Mouse (Mus musculus) layer of hippocampus, adult 11-12 months (tissue): ENCODE results near the gene Hnrnph2.

Experiments
- DNase-seq: peaks from one replicate; pipeline ENCODE4 v3.0.0; 2022; ENCODE audit warnings: low spot score

Gene Hnrnph2

DNA sequence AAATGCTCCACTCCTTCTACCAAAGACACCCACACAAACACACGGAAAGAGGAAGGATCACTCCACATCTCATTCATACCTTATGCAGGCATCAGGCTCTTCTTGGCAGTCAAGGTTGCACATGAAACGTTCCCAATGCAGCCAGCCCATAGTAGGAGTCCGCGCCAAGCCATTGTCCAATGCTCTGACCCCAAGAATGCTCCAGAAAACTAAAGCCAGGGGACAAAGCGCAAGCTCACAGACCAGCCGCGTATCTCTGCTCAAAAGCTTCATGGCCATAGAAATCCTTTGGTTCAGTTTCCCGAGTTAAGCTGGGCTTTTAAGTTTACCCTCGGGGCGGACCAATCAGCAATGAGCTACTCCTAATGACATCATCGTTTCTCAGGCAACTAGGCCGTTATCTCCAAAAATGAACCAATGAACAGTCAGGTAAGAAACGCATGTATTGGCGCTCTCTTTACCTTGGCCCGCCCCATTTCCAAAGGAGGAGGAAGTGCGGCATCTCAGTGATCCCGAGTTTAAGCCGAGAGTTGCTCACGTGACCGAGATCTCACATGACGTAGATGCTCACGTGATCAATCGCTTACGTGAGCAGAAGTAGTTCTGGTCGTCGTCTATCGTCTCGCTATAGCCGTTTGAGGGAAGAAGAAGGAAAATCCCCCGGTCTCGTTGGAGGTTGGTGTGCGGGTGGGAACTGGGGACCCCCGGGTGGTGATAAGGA, at the start of gene Hnrnph2, which contains the start of gene Gla:
Gene Hnrnph2, plus strand, starts transcription at position 521 of the 721 bp plus-strand sequence.
Gene Gla, minus strand, starts transcription at position 467 of the 721 bp plus-strand sequence.
- peak; percentile 95 for DNase-seq

DNA sequence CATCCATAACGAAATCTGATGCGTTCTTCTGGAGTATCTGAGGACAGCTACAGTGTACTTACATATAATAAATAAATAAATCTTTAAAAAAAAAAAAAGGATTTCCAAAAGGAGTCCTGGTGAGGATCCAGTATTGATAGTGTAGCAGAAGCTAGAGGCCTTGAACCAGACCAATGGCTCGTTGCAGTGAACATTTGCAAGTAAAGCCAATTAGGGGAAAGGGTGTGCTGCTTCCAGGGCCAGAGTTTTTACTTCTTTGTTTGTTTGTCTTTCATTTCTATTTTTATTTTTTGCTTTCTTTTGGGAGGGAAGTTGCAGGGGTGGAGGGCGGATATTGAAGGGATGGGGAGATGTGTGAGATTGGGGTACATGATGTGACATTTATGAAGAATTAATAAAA, 47.7 kb upstream of the Hnrnph2 start:
- DNase-seq = no peak

DNA sequence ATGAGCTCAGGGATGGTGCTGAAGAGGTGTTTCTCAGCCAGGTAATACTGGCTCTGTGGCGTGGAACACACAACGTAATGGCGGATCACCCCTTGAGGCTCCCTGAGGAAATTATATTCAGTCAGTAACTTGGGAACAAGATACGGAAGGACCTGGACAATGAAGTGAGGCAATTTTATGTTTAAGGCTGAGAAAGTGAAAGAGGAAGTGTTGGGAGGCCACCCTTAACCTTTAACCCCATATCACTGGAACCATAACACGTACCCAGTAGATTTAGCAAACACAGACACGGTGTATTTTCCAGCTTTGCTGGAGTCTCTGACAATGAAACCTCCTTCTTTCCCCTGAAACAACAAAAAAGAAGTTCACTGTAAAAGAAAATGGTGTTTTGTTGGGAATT, 46.6 kb upstream of the Hnrnph2 start:
- no peak for DNase-seq

DNA sequence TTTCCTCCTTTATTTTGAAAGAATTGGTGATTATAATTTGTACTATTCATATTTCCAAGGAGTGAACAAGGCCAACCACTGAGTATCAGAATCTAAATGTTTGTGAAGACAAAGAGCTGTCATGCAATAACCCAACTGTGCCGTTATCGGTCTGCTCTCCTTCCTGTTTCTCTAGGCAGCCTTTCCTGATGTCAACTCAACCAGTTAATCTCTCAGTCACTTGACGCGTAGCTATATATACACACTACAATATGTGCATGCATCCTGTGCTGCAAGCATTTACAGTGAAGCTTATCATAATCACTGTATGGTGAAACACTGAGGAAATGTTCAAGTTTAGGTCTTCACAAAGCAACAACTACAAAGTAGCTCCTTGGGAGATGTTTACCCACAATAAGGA, 36.7 kb upstream of the Hnrnph2 start:
- no peak for DNase-seq

DNA sequence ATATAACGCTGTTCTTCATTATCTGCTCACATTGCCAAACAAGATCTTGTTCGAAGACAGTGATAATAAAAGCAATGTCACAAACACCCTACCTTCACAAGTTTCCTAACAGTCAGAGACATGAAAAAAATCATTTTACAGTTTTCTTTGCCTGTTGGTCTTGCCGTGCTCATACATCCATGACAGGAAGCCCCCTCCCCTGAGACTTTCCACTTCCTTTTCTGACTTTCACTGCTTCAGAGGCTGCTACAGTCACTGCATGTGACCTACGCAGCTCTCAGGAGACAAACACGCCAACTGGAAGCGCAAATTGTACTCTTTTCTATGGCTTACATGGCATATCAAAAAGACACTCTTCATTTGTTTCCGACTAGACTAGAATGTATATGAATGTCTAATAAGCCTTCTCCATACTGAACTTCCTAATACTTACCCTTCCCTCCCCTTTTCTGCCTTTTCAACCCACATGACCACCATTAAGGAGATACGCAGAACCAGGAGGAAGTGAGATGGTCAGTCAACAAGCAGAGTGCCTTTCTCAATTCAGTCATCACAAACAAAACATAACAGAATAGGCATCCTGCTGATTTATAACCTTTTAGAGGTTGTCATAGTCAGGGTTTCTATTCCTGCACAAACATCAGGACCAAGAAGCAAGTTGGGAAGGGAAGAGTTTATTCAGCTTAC, 34.3 kb upstream of the Hnrnph2 start:
- no peak for DNase-seq

DNA sequence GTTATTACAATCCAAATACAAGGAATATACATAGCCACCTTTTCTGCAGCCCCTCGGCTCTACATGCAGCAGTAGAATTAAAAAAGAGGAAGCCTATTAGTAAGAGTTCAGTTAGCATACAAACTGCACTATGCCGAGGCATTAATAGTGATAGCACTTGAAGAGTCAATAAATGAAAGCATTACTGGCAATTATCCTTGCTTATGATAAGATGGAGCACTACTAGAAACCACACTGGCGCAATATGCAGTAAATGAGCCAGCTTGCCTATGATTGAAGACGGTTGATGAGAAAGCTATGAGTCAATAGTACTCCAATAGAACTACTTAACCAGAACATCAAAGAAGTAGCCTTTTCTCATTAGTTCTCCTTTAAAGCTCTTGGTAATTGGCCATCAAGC, 23.1 kb upstream of the Hnrnph2 start:
- no peak for DNase-seq

DNA sequence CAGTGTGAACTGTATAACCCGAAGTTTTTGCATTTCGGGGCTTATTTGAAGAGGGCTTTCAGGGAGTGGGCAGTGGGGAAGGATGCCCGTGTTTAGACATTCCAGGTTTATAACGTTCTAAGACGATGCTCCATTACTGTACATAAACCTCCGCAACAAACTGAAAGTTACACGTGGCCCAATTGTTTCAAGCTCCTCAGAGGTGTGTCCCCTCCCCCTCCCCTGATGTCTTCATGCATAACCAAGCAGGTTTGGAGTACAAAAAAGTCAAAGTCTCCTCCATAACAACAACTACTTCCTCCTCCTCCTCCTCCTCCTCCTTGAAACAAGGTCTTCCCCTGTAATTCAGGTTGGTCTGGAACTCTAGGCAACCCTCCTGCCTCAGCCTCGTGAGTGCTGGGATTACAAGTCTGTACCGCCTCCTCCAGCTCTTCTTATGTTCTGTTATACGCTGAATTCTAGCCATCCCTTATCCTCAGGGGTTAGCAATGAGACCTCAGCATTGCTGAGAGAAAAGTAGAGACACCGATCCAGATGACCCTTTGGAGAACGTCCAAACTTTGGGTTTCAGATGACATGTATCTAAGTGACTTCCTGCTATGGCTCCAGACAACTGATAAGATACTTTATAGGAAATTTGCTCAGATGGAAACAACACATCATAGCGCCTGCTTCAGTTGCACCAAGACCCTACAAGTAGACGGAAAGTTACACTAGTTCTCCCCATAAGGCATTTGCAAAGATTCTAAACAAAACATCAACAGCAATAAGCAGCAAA, 20.3 kb upstream of the Hnrnph2 start:
- DNase-seq = no peak

DNA sequence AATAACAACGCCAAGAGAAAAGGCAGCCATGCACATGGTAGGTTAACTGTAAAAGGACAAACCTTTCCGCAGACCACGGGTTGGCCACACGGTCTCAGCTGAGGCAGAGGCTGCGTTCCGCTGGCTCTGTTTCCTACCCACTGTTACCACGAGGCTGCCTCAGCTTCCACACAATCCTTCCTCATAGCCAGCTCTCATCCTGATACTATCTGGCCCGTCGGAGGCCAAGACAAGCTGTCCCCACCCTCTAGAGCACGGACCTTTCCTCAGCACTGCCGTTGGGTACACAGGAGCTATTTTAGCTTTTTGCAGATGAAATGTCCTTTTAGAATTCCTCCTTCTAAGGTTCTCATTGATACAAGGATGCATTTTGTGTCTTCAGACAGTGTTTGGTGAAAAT, 18.7 kb upstream of the Hnrnph2 start:
- DNase-seq = no peak

DNA sequence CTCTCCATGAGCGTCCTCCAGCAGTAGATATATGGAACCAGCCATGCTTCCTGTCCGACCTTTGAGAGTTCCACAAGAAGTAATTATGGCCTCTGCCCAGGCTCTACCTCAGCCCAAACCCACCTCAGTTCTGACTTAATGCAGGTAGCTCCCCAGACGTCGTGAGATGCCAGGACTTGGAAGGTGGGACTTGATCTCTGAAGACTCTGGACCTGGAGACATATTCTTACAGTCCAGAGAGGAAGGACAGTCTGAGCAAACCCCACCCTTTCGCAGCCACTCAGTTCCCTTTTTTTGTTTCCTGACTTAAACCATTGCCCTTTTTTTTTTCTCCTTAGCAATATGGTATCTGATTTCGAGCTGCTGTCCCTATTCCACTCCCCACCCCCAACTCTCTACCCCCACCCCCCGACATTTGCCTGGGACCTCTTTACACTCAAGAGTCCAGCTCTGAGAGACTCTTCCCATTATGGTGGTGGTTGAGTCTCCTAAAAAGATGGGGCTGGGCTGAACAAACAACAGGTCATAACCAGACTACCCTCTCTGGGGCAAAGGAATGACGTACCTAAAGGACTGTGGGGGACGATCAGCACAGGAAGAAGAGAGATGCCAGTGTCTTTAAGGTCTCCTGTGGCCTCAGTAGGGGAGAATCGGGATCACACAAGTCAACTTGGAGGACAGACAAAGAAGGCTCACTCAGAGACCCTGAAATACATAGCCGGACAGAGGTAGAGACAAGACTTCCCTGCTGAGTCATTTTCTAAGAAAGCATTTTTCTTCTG, 17.9 kb upstream of the Hnrnph2 start, which contains the start of gene Btk:
Gene Btk, minus strand, starts transcription at position 683 of the 782 bp plus-strand sequence.
- no peak for DNase-seq

DNA sequence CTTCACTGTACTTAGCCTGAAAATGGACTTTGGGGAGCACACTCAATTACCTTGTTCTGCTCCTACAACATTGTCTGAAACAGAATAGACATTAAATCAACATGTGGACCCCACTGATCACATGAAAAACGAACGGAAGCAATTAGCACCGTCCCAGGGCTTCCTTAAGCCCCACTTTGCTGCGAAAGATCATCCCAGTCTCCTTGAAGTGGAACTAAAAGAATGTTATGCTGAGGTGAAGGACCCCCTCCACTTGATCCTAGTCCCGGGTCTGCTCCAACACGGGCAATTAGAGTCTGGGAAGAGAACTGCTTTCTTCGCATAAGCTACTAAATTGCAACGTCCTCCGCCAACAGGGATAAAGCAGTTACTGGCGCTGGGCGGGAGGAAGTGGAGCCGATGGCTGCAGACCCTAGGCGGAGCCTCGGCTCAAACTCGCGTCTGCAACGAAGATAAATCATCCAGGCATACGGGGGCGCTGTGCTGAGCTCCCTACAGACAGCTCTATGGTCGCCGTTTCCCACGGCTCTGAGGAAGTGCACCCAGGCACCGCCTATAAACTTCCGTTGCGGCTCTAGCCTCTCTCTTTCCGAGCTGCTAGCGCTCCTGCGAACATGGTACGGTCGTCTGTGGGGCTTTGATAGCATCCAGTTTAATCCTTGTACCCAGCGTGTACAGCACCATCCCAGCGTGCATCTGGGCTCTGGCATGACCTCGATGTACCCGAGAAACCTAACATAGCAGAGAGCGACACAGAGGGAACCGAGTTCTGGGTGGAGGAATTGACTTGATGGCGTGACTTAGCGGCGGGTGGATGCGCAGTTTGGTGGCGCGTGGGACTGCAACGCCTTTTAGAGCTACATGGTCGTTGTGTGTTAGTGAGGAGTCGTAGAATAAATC, 15.6 kb upstream of the Hnrnph2 start, which contains the start of gene Rpl36a:
Gene Rpl36a, plus strand, starts transcription at position 552 of the 900 bp plus-strand sequence.
- DNase-seq = peak; percentile 90

DNA sequence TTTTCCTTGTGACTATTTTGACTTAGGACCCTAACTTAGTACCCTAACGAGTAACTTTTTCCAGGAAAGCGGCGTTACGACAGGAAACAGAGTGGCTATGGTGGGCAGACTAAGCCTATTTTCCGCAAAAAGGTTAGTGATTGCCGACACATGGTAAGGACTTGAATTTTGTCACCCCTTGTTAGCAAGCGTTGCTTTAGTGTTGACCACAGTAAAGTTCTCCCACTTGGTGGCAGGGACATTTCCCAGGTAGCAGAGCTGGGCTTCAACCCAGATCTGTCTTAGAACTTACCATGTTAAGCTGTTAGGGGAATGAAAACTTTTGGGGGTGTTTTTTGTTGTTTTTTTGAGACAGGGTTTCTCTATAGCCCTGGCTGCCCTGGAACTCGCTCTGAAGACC, 14.5 kb upstream of the Hnrnph2 start:
- DNase-seq = no peak

DNA sequence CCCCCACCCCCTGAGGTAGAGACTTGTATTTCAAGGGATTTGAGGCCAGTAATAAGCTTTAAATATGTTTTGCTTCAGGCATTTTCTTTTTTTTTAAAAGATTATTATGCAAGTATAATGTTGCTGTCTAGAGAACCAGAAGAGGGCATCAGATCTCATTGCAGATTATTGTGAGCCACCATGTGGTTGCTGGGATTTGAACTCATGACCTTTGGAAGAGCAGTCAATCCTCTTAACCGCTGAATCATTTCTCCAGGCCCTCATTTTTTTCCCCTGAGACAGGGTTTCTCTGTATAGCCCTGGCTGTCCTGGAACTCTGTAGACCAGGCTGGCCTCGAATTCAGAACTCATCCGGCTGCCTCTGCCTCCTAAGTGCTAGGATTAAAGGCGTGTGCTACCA, 12.7 kb upstream of the Hnrnph2 start:
- DNase-seq = no peak

DNA sequence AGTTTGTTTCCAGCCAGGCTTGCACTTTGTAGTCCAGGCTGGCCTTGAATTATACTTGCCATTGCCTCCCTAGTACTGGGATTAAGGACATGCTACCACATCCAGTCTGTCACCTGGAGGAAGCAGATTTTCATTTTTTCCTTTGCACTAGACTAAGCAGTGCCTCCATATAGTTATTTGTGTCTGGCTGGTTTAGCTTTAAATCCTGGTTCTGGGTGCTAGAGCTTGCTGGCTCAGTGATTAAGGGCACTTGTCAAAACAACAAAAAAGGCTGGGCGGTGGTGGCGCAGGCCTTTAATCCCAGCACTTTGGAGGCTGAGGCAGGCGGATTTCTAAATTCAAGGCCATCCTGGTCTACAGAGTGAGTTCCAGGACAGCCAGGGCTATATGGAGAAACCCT, 12.0 kb upstream of the Hnrnph2 start:
- DNase-seq = no peak

DNA sequence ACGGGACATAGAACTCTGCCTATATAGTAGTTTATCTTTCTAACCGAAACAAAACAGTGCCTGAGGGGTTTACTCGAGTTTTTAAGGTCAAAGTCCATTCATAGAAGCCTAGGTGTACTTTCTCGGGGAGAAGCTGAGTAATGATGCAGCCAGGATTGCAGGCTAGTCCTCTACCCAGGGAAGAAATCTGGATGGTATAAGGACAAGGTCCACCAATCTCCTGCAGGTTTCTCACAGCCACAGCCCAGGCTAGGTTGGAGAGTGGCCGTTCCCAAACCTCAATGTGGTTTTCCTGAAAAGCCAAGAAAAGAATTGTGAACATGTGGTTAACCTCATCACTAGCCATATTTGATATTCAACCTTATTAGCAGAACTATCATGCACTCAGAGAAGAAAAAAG, 11.1 kb upstream of the Hnrnph2 start:
- DNase-seq = no peak

DNA sequence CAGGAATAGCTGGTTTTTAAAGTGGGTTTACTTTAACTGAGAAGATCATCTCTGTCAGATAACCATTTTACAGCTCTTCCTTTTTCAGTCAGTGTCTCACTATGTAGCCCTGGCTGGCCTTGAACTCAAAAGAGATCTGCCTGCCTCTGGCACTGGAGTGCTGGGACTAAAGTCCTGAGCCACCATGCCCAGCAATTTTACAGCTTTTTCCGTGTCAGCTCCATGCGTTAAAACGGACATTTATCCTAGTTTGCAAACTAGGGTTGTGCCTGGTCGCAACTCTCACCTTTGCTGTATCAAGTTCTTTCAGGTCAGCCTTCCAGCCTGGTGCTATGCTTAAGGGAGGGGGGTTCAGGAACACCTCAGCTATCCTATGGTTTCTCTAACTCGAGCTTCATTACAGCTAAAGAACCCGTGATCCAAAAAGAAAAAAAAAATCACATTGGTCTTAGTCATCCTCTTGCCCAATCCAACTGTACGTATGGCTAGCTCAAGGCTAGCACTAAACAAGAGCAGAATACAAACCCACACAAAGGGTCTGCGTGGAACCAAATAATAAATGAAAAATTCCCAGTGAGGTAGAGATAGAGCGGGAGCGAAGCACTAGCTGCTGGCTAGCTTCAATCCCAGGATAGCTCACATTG, 935 bp upstream of the Hnrnph2 start:
- no peak for DNase-seq

DNA sequence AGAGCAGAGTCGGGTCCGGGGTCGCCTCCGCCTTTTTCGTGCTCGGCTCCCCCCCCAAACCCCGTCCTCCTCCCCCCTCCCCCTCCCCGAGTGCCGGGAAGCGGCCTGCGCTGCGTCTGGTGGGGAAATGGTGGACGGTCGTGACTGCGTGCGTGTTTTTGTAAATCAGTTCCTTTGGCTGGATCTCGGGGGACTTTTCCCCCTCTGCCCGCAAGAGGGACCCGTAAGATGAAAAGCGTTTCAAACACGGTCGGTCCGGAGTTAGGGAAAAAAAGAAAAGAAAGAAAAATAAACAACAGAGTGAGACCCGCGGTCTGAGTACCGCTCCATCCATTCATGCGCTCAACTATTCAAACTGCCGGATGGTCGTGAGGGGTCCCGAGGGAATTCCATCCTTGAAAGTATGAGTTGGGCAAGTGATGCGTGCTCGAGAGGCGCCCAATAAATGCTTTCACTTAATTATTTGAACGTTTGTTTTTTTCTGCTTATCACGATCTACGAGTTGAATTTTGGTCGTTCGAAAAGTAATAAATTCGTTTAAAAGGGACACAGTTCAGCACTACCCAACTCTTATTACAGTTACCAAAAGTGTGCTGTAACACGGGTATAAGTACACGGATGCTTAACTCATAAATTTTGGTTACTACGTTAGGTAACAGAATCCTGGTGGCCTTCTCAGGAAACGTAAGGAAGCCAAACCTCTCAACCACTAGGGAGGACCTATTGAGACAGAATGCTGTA, 571 bp downstream of the Hnrnph2 start:
- DNase-seq = no peak

DNA sequence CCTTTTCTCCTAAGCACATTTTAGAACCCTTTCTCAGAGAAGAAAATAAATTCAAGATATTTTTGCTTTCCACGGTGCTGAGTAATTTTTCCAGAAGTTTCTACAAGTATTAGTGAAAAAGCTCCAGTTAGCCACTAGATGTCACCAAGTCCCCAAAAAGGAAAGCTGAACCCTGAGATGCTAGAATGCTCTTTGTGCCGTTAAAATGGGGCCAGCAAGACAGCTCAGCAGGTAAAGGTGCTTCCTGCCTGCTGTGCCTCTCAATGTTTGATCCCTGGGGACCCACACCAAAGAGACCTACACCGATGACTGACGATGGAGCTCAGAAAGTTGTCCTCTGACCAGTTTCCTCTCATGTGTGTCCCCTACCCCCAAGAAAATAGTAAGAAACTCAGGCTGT, 8.5 kb downstream of the Hnrnph2 start:
- no peak for DNase-seq

DNA sequence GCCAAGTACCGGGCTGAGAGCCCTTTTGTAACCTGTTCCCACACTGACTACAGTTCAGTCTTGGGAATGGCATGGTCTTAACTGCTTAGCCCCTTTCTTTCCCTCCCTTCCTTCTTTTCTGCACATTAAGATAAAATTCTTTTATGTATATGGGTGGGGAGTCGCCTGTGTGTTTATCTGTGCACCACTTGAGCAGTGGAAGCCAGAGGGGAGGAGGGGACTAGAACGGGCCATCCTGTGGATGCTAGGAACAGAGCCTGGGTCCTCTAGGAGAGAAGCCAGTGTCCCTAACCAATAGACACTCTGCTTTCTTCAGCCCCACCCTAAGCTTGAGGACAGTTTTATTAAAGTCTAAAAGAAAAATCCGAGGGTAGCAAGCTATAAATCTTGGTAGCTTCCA, 10.0 kb downstream of the Hnrnph2 start:
- DNase-seq = no peak

DNA sequence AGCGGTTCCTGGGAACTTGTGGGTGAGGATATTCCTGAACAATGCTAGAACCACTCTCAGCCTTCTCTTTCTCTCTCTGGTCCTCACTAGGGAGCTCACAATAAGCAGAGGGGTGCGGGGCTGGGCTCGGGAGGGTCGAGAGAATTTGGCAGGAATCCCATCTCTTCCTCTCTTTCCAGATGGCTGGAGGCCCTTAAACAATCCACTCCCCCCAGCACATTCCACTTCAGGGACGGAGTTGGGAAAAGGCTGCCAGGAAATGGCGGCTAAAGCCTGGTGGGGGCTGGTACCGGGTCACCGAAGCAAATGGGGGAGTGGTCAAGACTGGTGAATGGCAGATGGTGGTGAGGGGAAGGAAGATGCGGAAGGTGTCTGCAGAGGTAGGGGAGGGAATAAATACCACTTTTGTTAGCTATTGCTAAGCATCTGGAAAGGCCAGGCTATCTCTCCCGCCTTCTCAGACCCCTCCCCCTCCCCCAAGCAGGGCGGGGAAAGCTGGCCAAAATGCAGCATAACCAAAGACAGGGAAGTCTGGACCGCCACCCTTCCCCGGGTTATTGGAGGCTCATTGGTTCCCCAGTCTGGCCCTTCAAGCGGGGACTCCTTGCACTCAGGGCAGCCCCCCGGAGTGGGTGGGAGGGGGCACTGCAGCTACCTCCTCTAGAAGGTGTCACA, 11.4 kb downstream of the Hnrnph2 start:
- DNase-seq = no peak
